Mouse (Mus musculus): ENCODE data around the gene Arfgap3.
"Not testable (repeated sequence)": the region's sequence is repeated elsewhere in the genome, so short reads cannot be mapped to it uniquely, and the experiment has no call there.

DNA sequence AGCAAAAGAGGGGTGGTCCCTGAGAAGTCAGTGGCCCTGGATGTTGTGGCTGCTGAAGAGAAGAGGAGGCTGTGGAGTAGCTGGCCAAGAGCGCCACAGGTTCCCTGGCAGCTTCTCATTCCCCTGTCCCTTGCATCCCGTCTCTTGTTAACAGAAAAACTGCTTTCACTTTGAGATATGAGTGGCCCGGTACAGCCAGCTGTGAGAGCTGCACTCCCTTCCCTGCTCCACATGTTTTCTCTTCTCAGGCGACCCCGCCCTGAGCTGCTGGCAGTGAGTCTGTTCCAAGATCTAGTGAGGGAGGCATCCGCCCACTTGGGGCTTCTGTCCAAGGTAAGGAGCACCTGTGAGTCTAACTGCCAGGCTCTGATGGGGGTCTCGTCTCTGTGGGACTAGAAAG, 81.6 kb downstream of the Arfgap3 start:
- not testable (repeated sequence) for TF ChIP-seq CTCF (conservative IDR thresholded peaks at IDR 0.05; ENCODE audit: low read length); POU5F1 (IDR thresholded peaks at IDR 0.05; ENCODE audit: borderline replicate concordance, low read length)

Data from E14TG2a.4 (cell line).